Mouse (Mus musculus) forebrain, embryonic 12.5 days (tissue): Measurements from ENCODE around the gene Gm20388. TPM values are rescaled to one million over a fixed set of nuclear protein-coding genes. Genes with fewer than 3 reads are reported as not detected.
A peak's percentile ranks its signal among the peaks of the same experiment; 100 is the strongest.

Experiments used
- ATAC-seq: fragments of 200-750 bp; cut with Nextera tagmentation; 2 replicates; pipeline ENCODE4 v1.8.0; 2017; ENCODE audit warnings: moderate TSS enrichment; ENCODE audit not compliant: low FRiP score
- H3K27ac ChIP-seq: fragments of 300-500 bp; sonication (generic); 2 replicates; pipeline ENCODE4 v1.5.1; 2016; ENCODE audit warnings: mild to moderate bottlenecking
- H3K27me3 ChIP-seq: fragments of 300-500 bp; sonication (generic); 2 replicates; pipeline ENCODE4 v1.6.1; 2016; ENCODE audit warnings: mild to moderate bottlenecking
- H3K36me3 ChIP-seq: fragments of 300-500 bp; sonication (generic); replicated peaks from 2 replicates; pipeline ENCODE4 v1.6.1; 2016; ENCODE audit warnings: mild to moderate bottlenecking
- H3K4me1 ChIP-seq: fragments of 300-500 bp; sonication (generic); 2 replicates; pipeline ENCODE4 v1.6.1; 2016
- H3K4me2 ChIP-seq: fragments of 300-500 bp; sonication (generic); 2 replicates; pipeline ENCODE4 v1.6.1; 2016; ENCODE audit warnings: mild to moderate bottlenecking, moderate library complexity
- H3K4me3 ChIP-seq: fragments of 300-500 bp; sonication (generic); replicated peaks from 2 replicates; pipeline ENCODE4 v1.5.1; 2016; ENCODE audit warnings: mild to moderate bottlenecking
- H3K9ac ChIP-seq: fragments of 300-500 bp; sonication (generic); 2 replicates; pipeline ENCODE4 v1.6.1; 2016; ENCODE audit warnings: mild to moderate bottlenecking
- H3K9me3 ChIP-seq: fragments of 300-500 bp; sonication (generic); 2 replicates; pipeline ENCODE4 v1.6.1; 2016
- WGBS: fragments of 180-500 bp; shearing (Covaris S2); methylation state at CpG from one replicate; pipeline ENCODE4 v1.1.7; 2016; 5-methylcytosine and 5-hydroxymethylcytosine counted together
- polyA plus RNA-seq: library from polyadenylated mRNA; unstranded; fragments of >200 nt; fragmentation: Nextera tagmentation; extraction: Ambion mirVana; gene quantifications from 2 replicates; pipeline ENCODE4 v1.2.1, GENCODE M21; 2016

The Gm20388 gene
- polyA plus RNA-seq, 1 experiment from 2014 or later: not detected

DNA sequence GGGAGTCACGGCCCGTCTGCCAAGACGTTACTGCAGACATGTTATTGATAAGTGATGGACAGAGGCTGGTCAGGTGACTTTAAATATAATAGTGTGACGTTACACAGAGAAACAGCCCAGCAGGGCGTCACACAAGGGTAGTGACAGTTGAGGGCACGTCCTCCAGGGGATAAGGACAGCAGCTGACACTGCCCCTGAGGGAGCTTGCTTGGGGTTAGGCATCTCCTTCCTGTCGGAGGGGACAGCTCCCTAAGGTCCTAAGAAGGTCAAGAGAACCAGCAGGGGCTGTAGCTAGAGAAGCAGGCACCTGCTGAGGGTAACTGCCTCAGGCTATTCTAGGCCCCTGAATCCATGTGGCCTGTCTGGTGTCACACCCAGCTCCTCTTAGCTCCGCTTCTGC, 660.9 kb downstream of the Gm20388 start:
- Histone ChIP-seq H3K9me3 (no peaks in the 10 kb centered on the region), H3K4me3 (no peak overlapping the region), H3K36me3 (peaks cover 98% of the 10 kb centered on the region), H3K4me1 (peaks cover 24% of the 10 kb centered on the region), H3K9ac (no peak overlapping the region), H3K4me2 (no peak overlapping the region), H3K27ac (0 out of 2 replicates have a peak overlapping the region, but pooled peaks have one; percentile 14), H3K27me3 (no peaks in the 10 kb centered on the region)
- 82% methylated on average over 8 of the region's 8 CpGs for WGBS
- ATAC-seq: no peak

DNA sequence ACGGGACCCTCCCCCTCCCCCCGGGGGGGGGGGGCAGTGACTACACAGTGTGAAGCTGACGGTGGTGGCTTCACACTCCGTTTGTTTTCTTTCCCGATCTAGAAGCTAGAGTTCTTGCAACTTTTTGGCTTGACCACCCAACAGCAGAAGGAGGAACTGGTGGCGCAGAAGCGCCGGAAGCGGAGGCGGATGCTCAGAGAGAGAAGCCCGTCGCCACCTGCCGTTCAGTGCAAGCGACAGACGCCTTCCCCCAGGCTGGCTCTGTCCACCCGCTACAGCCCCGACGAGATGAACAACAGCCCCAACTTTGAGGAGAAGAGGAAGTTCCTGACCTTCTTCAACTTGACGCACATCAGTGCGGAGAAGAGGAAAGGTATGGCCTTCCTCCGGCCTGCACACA, 661.9 kb downstream of the Gm20388 start:
- Histone ChIP-seq H3K36me3 (peaks cover 98% of the 10 kb centered on the region), H3K9me3 (no peaks in the 10 kb centered on the region), H3K4me3 (no peak overlapping the region), H3K27ac (no peak overlapping the region; the same call in 1 of the 2 replicates), H3K4me2 (no peak overlapping the region), H3K27me3 (no peaks in the 10 kb centered on the region), H3K4me1 (peaks cover 16% of the 10 kb centered on the region), H3K9ac (no peak overlapping the region)
- ATAC-seq: no peak
- 83% methylated on average over 21 of the region's 21 CpGs for WGBS

DNA sequence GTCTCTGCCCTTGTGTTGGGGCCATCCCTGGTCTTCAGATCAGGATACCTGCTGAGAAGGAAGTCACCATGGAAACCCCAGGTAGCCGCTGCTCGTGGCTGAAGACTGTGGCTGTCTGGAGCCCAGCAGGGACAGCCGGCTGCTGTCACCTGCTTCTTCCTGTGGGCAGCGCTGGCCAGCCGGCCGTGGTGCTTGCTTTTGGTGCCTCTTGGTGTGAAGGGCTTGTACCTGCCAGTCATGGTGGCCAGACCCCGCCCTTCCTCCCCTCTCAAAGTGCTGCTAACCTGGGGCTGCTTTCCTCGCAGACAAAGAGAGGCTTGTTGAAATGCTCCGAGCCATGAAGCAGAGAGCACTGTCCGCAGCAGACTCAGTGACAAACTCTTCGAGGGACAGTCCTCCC, 663.2 kb downstream of the Gm20388 start:
- Histone ChIP-seq H3K4me2 (no peak overlapping the region), H3K27me3 (no peaks in the 10 kb centered on the region), H3K4me3 (no peak overlapping the region), H3K9ac (no peak overlapping the region), H3K9me3 (no peaks in the 10 kb centered on the region), H3K4me1 (peaks cover 16% of the 10 kb centered on the region), H3K27ac (no peak overlapping the region), H3K36me3 (peaks cover 98% of the 10 kb centered on the region)
- WGBS: 66% methylated on average over 11 of the region's 11 CpGs
- ATAC-seq: no peak

DNA sequence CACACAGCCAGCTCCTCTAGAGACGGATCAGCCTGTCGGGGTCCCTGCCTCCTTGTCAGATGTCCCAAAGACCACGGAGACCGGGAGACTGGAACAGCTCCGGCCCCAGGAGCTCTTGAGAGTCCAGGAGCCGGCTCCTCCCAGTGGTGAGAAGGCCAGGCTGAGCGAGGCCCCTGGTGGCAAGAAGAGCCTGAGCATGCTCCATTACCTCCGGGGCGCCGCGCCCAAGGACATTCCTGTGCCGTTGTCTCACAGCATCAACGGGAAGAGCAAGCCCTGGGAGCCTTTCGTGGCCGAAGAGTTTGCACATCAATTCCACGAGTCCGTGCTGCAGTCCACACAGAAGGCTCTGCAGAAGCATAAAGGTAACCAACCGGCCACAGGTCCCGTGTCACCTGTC, 664.3 kb downstream of the Gm20388 start:
- Histone ChIP-seq H3K27ac (no peak overlapping the region), H3K36me3 (peaks cover 97% of the 10 kb centered on the region)

DNA sequence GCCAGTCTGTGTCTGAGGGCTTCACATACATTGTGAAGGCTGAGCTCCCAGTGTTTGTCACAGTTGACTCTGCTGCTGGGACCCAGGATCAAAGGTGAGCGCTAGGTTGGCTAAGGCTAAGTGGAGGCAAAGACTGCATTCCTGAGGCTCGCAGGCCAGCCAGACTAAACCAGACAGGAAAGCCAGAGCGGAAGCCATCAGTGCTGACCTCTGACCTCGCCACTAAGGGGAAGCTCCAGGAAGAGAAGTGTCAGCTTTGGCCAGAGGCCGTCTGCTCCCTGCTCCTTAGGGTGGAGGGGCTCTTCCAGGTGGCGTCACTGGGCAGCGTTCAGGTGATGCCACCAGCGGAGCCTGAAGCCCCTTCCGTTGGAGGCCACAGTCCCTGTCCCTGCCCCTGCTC, 665.2 kb downstream of the Gm20388 start:
- H3K36me3 ChIP-seq: peaks cover 99% of the 10 kb centered on the region
- no peak overlapping the region for H3K4me3 ChIP-seq
- ATAC-seq: no peak
- H3K9ac ChIP-seq: no peak overlapping the region
- WGBS: 70% methylated on average over 9 of the region's 9 CpGs
- peaks cover 12% of the 10 kb centered on the region; the same call in 1 of the 2 replicates for H3K4me1 ChIP-seq
- no peaks in the 10 kb centered on the region for H3K27me3 ChIP-seq
- 0 out of 2 replicates have a peak overlapping the region, but pooled peaks have one; percentile 13 for H3K27ac ChIP-seq
- no peak overlapping the region for H3K4me2 ChIP-seq
- no peaks in the 10 kb centered on the region for H3K9me3 ChIP-seq

More for the DNA sequence above, 664.3 kb downstream of the Gm20388 start:
- ATAC-seq: no peak
- peaks cover 15% of the 10 kb centered on the region for H3K4me1 ChIP-seq
- no peaks in the 10 kb centered on the region for H3K27me3 ChIP-seq
- H3K9me3 ChIP-seq: no peaks in the 10 kb centered on the region
- no peak overlapping the region for H3K9ac ChIP-seq
- 78% methylated on average over 19 of the region's 19 CpGs for WGBS
- no peak overlapping the region for H3K4me2 ChIP-seq
- no peak overlapping the region for H3K4me3 ChIP-seq

DNA sequence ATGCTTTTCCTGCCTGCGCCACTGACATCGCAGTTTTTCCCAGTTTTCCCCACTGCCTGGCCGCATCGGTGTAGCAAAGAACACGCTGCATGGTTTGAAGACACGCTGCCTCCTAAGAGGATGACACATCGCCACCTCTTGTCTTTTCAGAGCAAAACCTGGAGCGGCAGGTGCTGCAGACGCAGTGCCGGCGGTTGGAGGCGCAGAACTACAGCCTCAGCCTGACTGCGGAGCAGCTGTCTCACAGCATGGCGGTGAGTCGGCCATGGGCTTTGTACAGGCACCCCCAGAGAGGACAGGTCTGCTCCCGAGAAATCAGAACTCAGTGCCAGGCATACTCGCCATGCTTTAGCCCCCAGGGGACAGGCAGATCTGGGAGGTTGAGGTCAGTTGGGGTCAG, 667.2 kb downstream of the Gm20388 start:
- 91% methylated on average over 17 of the region's 17 CpGs for WGBS
- H3K27ac ChIP-seq: peak overlapping the region; percentile 25; the same call in 1 of the 2 replicates

DNA sequence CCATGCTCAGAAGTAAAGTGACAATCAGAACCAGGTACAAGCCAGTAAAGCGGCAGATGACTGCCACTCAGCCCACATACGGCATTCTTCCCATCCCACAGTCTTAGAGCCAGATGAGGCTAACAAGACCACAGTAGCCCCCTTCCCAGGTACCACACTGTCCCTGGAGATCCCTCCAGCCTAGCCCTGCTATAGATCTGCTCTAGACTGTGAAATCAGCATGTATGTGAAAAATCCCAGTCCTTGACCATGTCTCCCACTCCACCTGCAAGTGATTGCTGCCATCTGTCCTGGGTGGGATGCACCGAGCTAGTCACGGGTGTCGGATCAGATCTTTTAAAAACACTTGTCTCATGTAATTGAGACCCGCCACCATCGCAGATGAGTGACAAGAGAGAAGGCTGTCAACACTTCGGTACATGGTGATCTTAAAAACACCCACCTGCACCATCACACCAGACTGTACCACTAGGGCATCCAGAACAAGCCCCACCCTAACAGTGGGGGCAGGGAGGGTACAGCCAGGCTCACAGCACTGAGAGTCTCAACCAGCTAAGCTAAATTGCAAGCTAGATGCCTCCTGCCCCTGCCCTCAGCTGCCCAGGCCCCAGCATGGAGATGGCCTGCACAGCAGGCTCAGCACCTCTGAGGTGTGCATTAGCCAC, 669.8 kb downstream of the Gm20388 start:
- 91% methylated on average over 8 of the region's 8 CpGs for WGBS
- H3K4me1 ChIP-seq: peaks cover 5% of the 10 kb centered on the region; the same call in 1 of the 2 replicates
- no peaks in the 10 kb centered on the region for H3K9me3 ChIP-seq
- H3K36me3 ChIP-seq: peaks cover 80% of the 10 kb centered on the region
- ATAC-seq: no peak
- peak overlapping the region; percentile 25; the same call in 1 of the 2 replicates for H3K27ac ChIP-seq
- no peak overlapping the region for H3K9ac ChIP-seq
- H3K4me2 ChIP-seq: no peak overlapping the region
- H3K4me3 ChIP-seq: no peak overlapping the region
- H3K27me3 ChIP-seq: no peaks in the 10 kb centered on the region

More for the DNA sequence above, 667.2 kb downstream of the Gm20388 start:
- ATAC-seq: no peak
- Histone ChIP-seq H3K9ac (no peak overlapping the region), H3K36me3 (peaks cover 95% of the 10 kb centered on the region), H3K27me3 (no peaks in the 10 kb centered on the region), H3K9me3 (no peaks in the 10 kb centered on the region), H3K4me3 (no peak overlapping the region), H3K4me1 (peaks cover 12% of the 10 kb centered on the region; the same call in 1 of the 2 replicates), H3K4me2 (no peak overlapping the region)

DNA sequence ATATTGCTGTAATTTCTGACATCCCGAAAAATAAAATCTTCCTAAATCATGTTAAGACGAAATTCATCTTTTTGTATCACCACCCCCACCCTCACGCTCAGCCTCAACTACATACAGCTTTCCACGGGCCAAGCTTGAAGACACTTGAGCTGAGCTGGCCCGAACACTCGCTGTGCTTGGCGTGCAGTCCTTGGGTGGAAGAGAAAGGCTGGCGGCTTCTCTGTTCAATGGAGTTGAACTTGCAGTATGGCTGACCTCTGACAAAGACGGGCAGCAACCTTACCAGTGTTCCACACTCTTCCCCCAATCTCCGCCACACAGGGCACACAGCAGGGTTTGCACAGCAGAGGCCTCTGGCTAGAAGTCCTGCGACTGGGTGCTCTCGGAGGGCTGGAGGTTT, 670.7 kb downstream of the Gm20388 start:
- H3K4me2 ChIP-seq: no peak overlapping the region
- H3K9ac ChIP-seq: no peak overlapping the region
- peaks cover 71% of the 10 kb centered on the region for H3K36me3 ChIP-seq
- H3K27ac ChIP-seq: peak overlapping the region; percentile 32; the same call in 1 of the 2 replicates
- WGBS: 88% methylated on average over 12 of the region's 12 CpGs
- no peaks in the 10 kb centered on the region for H3K27me3 ChIP-seq
- no peak overlapping the region for H3K4me3 ChIP-seq
- H3K9me3 ChIP-seq: no peaks in the 10 kb centered on the region
- H3K4me1 ChIP-seq: no peaks in the 10 kb centered on the region
- no peak for ATAC-seq

DNA sequence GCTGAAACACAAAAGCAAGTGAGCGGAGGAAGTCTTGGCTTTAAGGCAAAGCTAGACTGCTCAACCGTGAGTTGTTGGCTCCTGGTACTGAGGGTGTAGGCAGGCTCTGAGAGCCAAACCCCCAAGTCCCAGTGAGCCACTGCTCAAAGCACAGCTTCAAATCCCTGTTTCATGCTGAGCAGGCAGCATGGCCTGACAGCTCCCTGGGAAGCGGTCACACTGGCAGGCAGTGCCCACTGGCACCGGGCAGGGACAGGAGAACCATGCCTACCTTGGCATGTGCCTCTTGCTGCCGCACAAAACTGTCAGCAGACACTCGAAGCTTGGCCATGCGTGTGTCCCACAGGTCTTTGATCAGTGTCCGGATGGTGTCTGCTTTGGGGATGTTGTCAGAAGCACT, 671.2 kb downstream of the Gm20388 start:
- Histone ChIP-seq H3K9me3 (no peaks in the 10 kb centered on the region), H3K9ac (no peak overlapping the region), H3K27ac (peak overlapping the region; percentile 32; the same call in 1 of the 2 replicates), H3K27me3 (no peaks in the 10 kb centered on the region), H3K4me1 (no peaks in the 10 kb centered on the region), H3K36me3 (peaks cover 66% of the 10 kb centered on the region), H3K4me3 (no peak overlapping the region), H3K4me2 (no peak overlapping the region)
- 95% methylated on average over 8 of the region's 8 CpGs for WGBS
- no peak for ATAC-seq

DNA sequence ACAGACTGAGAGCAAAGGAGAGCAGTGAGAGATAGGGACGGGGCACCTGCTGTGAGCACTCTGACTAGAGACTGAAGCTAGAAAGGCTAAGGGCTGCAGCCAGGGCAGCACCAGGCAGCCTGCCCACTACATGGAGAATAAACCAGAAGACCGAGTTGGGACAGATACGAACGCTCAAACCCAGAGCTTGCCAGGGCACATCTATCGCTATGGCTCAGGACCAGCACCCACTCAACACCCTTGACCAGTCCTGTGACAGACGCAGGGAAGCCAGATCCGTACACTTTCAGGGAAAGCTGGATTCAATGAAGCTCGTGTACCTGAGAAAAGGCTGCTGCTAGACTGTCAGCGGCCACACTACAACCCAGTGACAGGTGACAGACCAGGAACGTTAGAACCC, 674.9 kb downstream of the Gm20388 start:
- H3K27ac ChIP-seq: 0 out of 2 replicates have a peak overlapping the region, but pooled peaks have one; percentile 25
- peaks cover 30% of the 10 kb centered on the region for H3K36me3 ChIP-seq
- H3K9ac ChIP-seq: no peak overlapping the region
- no peaks in the 10 kb centered on the region for H3K27me3 ChIP-seq
- H3K9me3 ChIP-seq: no peaks in the 10 kb centered on the region
- no peak for ATAC-seq
- H3K4me3 ChIP-seq: no peak overlapping the region
- H3K4me1 ChIP-seq: peaks cover 23% of the 10 kb centered on the region
- 94% methylated on average over 10 of the region's 10 CpGs for WGBS
- H3K4me2 ChIP-seq: no peak overlapping the region

DNA sequence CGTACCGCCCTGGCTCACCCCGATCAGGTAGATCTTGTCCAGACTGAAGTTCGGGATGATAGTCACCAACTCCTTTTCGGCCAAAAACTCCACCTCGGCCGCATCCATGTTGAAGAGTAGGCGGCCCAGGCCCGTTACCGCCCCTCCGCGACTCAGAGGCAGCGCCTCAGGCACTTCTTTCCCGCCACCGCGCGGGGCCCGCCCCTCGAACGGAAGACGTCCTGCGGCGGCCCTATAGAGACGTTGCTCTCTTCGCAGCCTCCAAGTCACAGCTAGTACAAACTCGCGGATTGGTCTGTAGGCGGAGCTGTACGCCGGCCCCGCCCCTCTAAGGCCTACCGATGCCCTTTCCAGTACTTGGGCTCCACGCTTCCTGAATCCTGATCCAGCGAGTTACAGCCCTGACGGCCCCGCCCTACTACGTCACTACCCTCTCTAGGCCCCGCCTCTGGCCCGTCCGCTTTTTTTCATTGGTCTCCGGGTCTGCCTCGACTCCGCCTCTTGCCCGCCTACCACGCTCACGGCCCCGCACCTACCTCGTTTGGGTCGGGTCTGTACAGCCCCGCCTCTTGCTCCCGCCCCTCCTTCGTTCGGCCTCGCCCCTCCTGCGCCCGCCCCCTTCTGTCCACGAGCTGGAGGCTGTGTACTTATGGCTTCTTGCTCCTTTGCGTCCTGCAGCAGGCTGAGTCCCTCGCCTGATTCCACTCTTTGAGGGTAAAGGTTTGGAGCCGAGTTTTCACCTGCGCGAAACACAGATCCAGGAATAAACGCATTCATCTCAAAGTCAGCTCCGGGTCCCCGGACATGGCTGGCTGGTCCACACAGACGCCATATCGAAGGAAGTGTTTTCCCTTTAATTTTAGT, 678.5 kb downstream of the Gm20388 start, which contains the start of gene Gins2:
TSS of gene Gins2 (minus strand) at position 397 of the 864 bp plus-strand sequence.
- Histone ChIP-seq H3K9ac (peak within 1 kb of the TSS; percentile 71), H3K27ac (peak within 1 kb of the TSS; percentile 61), H3K27me3 (no peaks in the 10 kb centered on the region), H3K36me3 (peaks cover 11% of the 10 kb centered on the region; the same call in 1 of the 2 replicates), H3K9me3 (no peaks in the 10 kb centered on the region), H3K4me2 (peak within 1 kb of the TSS; percentile 94), H3K4me3 (peak within 1 kb of the TSS; percentile 65), H3K4me1 (peaks cover 28% of the 10 kb centered on the region)
- under 1% methylated on average over 67 of the region's 67 CpGs for WGBS
- peak; percentile 98 for ATAC-seq

DNA sequence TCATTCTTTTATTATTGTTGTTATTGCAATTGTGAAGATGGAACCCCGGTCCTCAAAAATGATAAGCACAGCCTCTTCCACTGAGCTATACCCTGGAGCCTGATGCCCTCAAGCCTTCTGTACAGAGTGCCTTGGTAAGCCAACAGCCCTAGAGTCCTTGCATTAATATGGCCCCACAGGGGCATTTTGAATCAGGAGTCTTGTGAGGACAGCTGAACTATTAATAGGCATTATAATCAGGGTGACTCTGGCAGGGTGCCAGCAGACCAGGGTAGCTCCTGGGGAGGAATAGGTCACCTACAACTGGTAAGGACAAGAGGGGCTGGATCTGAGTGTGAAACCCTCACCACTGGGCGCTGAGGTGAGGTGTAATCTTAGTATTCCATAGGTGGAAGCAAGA, 679.3 kb downstream of the Gm20388 start:
- no peak for ATAC-seq
- H3K9ac ChIP-seq: peak overlapping the region; percentile 51
- H3K27me3 ChIP-seq: no peaks in the 10 kb centered on the region
- H3K4me3 ChIP-seq: peak overlapping the region; percentile 43
- H3K27ac ChIP-seq: no peak overlapping the region
- H3K4me1 ChIP-seq: peaks cover 28% of the 10 kb centered on the region
- H3K9me3 ChIP-seq: no peaks in the 10 kb centered on the region
- WGBS: 52% methylated on average over 2 of the region's 2 CpGs
- peaks cover 5% of the 10 kb centered on the region; the same call in 1 of the 2 replicates for H3K36me3 ChIP-seq
- H3K4me2 ChIP-seq: peak overlapping the region; percentile 94
